Mouse (Mus musculus) MEL-GATA-1-ER (cell line): ENCODE results near the gene Wscd2.

Experiments
- DNase-seq: peaks from one replicate; pipeline ENCODE4 v3.0.0-alpha.2; 2012; ENCODE audit warnings: low read depth; ENCODE audit errors: extremely low read depth

Wscd2 gene

DNA sequence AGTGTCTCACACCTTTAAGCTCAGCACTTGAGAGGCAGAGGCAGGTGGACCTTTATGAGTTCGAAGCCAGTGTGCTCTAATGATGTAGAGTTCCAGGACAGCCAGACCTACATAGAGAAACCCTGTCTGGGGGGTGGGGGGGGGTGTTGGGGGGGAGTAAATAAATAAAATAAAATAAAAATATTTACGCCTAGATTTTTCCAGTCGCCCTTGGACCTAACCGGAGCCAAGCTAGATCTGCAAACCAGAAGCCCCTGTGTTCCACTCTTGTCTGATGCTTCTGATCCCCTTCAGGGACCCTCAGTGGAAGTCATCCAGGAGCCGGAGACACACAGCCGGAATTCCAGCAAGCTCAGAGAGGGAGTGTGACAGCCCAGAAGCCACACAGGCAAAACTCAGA lies at the start of gene Wscd2:
Gene Wscd2, plus strand, starts transcription at position 301 of the 400 bp plus-strand sequence.
- no peak for DNase-seq

DNA sequence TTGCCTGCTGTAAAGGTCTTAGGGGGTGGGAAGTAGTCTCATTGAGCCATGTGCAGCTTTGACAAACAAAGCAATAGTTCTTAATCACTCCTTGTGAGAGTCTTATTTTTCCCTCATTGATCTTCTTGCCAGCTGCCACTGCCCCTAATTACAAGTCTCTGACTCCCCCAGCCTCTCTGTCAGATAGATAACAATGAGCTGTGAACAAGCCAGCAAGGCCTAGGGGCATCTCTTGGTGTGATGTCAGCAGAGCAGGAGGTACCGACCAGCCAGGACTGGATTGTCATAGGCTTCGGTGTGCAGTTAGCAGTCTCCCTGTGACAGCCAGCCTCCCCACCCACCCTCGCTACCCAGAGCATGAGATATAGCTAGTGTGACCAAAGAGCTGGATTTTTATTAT lies 48.0 kb upstream of the Wscd2 start:
- no peak for DNase-seq

DNA sequence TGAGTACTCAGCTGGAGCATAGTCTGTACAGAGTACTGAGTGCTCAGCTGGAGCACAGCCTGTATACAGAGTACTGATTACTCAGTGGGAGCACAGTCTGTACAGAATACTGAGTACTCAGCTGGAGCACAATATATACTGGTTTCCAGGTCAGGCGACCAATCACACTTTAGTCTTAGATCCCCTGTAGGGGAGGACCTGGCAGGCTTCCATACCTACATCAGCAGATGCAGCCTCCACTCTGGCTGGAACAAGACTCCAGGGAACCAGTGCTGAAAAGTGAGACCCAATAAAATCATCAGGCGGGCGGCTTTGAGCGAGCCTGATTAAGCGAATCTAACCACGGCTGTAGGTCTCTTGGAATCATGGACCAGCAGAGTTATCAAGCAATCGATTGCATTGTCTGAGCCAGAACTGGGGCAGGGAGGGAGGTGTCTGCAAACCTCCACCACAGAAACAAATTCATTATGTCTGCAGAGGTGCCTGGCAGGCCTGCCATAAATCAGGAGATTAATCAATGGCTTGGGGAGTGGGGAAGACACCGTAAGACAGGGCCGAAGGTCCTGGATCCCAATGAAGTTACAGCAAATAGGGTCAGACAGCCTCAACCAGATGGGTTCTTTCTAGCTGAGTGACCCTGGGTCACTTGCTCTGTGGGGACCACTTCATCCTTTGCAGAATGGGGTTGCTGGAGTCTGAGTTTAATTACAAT lies 42.0 kb upstream of the Wscd2 start:
- DNase-seq, result no peak

DNA sequence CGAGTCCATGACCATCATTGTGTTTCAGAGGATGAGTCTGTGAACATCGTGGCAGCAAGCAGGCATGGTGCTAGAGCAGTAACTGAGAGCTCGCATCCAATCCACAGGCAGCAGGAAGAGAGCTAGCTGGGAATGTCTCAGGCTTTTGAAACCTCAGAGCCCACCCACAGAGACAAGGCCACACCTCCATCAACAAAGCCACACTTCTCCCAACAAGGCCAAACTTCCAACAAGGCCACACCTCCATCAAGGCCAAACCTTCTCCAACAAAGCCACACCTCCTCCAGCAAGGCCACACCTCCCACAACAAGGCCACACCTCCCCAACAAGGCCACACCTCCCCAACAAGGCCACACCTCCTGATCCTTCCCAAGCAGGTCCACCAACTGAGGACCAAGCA lies 40.8 kb upstream of the Wscd2 start:
- DNase-seq, result no peak

DNA sequence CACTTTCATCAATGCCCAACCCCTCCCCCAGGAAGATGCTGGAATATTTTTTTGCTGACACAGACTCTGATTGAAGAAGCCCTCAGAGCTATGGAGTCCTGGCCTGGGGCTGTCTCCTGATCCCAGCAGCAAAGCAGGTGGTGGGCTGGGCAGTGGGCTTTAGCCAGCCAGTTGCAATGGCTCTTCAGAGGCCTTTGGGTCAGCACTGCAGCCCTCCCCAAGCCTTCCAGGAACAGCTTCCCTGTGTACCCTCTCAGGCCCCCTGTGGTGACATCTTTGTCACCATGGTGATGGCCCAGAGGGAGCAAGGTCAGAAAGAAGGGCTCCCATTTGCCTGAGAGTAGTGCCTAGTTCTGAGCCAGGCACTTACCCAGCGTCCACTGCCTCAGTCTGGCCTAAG lies 37.4 kb upstream of the Wscd2 start:
- DNase-seq, result no peak

DNA sequence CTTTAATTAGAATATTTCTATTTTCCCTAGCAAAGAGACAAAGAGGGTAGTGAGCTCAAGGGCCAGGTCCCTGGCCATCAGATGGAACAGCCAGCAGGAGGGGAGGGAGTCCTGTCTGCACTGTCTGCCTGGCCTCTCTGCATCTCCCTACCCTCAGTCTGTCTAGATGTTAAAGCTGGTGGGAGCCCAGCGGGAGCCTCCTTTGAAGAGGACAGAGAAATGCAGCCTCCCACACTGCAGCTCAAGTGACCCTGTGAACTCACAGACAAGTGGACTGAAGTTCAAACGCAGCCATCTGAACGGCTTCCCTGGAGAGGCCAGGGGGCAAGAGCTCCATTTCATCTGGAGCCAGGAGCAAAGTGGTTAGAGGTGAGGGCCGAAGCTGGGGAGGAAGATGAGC lies 36.8 kb upstream of the Wscd2 start:
- DNase-seq, result no peak

DNA sequence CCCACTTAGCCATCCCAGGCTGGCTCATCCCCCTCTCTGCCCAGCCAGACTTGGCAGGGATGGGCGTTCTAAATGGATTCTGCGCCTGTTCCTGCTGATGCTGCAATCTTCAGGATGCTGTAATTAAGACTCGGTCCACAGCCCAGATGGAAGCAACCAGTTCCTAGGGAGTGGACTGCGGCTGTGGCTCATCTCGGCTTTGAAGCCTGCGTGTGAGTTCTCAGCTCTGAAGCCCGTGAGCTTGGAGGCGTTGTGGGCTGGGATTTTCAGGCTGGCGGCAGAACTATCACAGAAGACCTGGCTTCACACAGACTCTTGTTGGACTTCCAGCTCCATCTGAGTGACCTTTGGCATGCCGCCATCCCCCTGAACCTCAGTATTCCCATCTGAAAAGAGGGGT lies 34.1 kb upstream of the Wscd2 start:
- no peak for DNase-seq

DNA sequence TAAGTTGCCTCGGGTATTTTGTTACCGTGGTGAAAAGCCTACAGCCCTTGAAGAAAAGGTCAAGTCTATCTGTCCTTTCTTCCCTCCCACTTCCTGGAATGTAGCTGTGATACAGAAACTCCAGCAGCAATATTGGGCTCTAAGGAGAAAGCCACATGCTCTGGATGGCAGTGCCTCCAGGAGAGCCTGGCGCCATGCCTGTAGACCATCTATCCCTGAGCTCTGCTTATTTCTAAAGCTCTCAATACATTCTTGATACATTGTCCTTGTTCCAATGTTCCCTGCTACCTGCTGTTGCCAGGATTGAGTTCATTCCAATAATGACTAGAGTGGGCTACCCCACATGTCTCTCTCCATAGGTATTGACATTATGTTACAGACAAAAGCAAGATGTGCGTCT lies 33.4 kb upstream of the Wscd2 start:
- no peak for DNase-seq

DNA sequence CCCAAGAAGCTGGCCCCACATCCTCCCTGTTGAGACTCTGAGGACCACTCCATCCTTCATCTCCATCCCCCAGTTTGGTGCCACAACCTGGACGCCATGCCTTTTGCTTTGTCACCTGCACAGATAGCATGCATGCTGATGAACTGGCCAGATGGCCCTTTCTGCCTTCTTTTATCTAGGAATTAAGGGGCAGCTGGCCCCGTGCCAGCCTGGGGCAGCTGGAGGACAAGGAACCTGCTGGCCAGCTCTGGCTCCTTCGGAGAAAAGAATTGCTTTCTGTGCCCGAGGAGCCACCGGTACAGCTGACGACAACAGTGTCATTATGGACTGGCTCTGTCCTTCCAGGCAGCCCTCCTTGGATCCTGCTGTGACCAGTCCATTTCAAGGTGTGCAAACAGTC lies 32.9 kb upstream of the Wscd2 start:
- DNase-seq, result no peak

DNA sequence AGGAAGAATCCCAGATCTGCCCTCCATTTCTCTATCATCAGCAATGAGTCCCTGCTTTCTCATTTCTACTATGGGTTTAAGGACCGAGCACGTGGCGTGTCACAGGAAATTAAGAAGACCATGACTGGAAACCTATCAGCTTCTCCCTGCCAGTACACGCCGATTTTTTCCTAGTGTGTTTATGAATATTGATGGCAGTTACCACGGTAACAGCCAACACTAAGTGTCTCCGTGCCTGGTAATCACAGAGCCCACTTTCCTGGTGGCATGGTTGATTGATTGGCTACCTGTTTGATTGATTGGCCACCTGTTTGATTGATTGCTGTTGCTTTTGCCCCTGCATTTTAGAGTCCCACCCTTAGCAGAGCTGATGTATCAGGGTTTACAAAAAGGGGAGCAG lies 30.2 kb upstream of the Wscd2 start:
- DNase-seq, result no peak

DNA sequence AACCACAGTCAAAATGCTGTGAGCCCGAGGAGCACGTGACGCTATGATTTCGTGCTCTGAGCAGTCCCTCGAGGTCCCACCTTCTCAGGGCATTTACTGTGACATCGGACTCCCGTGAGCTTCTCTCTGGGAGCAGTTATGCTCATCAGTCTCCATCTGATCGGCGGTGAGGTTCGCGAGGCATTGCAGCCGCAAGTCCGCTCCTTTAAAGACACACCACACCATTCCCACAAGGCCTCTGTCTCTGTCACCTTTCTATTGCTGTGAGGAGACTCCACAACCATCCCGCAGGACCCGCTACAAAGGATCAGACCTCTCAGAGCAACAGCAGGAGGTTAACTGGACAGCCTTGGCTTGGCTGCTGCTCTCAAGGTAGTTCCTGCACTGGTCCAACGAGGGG lies 28.6 kb upstream of the Wscd2 start:
- no peak for DNase-seq

DNA sequence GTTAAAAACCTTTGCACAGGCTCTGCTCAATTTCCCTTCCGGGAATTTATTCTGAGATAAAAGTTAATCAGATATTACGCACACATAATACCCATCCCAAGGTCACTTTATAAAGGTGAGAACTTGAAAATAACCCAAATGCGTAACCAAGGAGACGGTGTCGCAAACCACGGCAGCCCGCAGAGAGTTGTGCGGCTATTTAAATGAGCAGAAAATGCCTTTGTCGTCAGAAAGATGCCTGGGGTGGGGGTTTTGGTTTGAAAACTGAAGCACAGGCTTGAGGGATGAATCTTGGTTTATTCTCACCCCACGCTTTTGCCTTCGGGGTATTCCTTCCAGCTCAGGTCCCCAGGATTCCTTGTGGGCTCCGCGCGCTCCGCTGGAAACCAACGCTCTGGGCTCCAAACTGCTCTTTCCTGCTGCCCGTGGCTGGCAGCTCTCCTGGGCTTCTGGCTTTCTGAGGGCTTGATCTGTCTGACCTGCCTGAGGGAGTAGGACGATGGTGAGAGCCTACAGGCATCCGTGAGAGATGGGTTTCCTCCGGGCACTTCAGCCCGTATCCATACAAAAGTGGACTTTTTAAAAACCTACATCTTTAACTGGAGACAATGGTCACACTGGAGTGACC lies 28.0 kb upstream of the Wscd2 start:
- DNase-seq, result no peak

DNA sequence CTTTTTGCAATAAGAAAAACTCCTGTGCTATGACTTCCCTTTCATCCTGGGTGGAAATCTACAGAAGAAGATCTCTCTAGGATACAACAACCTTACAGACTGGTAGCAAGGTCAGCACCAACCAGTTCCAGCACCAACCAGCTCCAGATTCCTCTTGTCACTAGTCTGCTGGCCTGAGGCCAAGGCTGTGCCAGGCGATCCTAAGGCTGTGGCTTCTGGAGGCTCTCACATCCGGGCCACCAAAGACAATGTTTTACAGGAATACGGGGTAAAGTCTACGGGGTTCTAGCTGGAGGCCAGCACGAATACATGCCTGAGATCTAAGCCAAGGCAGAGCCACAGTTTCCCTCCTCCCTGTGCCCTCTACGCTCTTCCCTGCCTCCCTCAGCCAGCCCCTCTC lies 25.4 kb upstream of the Wscd2 start:
- no peak for DNase-seq

DNA sequence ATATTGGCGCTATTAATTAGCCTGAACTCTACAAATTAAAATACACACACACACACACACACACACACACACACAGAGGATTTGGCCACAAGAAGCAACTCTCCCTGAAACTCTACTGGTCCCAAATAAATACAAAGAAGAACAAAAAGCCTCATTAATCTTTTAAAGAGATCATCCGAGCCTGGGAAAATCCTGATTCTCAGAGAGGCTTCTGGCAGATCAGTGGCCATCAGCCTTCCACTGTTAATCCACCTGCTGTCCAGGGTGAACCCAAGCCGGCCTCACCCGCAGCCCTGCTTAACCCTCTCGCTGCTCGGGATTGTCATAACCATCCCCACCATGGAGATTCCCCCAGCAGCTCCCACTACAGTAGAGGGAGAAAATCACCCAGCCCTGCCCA lies 23.6 kb upstream of the Wscd2 start:
- no peak for DNase-seq

DNA sequence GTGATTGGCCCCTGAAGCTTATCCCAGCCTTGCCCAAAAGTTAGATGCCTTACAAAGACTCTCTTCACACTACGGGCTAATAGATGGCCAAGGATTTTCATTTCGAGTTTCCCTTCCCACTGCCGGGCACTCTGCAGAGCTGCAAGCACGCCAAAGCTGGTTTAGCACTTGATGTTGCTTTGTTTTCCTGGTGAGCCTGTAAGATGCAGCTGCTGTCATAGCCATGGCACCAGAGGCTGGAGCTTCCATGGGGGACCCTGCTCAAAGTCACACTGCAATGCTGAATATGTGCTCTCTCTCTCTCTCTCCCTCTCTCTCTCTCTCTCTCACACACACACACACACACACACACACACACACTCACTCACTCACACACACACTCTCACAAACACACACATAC lies 23.1 kb upstream of the Wscd2 start:
- no peak for DNase-seq

DNA sequence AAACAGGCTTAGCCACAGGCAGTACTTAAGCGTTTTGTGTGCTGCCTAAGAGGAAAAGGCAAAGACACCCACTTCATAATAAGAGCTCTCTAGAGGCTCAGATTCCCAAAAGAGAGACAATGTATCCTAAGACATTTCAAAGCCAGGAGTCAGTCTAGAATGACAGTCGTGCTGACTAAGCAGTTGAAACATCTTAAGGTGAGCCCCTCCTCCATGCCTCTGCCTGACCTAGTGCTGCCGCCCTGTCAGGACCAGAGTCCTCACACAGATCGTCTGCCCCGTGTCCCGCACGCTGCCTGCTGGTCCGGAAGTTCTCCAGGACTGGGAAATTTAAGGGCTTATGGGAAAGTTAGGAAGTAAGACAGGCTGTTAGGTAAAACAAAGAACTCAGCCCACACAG lies 22.4 kb upstream of the Wscd2 start:
- no peak for DNase-seq

DNA sequence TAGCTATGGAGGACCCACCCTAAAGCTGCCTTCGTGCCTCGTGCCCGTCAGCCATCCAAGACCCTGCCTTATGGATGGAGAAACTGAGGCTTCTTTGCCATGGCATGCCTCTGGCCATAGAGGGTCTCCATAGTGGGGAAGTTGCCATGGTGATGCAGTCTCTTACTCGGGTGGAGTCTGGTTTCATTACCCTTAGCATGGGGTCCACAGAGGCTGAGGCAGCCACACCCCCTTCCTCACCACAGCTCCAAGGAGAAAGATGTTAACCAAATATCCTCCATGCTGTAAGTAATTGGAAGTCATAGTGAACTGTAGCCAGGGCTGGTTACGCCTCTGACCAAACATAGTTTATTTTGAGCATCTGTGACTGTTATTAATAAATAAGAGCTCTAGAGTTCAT lies 21.5 kb upstream of the Wscd2 start:
- DNase-seq, result no peak

DNA sequence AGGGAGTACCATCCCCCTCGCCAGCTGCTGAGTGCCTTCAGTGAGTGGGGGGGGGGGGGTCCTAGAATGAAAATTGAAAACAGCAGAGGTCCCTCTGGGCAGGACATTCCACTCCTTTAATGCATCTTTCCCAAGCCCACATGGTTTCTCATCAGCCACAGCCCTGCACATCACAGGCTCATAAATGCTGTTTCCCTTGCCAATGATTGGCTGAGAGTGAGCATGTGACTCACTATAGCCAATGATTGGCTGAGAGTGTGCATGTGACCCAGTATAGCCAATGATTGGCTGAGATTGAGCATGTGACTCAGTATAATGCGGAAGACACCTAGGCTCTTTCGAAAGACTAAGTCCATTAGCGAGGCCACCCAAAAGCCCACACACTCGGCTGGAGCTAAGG lies 20.9 kb upstream of the Wscd2 start:
- DNase-seq, result no peak

DNA sequence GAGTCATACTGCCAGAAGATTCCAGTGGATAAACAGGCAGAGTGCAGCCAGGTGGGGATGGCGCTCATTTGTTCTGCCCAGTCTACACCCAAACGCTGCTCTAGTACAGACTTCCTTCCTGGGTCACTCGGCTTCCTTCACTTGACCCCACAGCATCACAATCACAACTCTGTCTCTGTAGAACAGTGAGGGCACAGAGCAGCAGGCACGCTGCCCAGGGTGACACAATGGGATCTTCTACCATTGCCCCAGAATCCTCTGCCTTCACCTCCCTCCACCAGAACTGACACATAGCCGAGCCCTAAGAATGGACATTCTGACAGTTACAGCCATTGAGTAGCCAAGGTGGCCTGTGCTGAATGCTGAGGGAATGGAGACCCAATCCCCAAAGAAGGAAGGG lies 20.3 kb upstream of the Wscd2 start:
- DNase-seq, result no peak

DNA sequence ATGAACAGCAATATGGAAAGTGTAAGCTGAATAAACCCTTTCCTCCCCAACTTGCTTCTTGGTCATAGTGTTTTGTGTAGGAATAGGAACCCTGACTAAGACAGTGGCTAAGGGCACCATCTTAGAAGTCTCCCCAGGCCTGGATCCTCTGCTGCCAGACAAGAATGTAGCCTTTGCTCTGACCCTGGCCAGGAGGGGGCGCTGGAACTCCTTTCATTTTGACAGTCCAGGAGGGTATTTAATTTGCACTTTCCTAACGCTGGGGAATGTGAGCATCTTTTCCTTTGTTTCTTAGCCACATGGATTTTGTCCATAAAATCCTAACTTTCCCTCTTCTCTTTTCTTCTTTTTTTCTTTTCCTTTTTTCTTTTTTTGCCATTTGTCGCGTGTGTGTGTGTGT lies 18.7 kb upstream of the Wscd2 start:
- DNase-seq, result no peak

DNA sequence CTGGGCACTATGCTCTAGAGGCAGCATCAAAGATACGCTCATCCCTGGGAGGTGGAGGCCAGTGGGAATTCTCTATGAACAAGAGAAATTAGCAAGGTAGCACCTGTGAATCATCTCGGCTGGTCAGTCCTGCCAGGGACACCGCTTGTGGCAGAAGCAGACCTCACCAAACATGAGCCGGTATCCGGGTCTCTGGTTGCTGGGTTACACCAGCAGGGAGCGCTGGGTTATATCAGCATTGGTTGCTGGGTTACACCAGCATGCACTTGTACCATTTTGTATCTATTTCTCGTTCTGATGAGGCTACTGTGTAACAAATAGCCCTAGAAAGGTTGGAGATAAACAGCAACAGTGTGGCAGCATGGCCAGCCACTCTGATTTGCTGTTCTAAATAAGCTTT lies 17.8 kb upstream of the Wscd2 start:
- DNase-seq, result no peak

DNA sequence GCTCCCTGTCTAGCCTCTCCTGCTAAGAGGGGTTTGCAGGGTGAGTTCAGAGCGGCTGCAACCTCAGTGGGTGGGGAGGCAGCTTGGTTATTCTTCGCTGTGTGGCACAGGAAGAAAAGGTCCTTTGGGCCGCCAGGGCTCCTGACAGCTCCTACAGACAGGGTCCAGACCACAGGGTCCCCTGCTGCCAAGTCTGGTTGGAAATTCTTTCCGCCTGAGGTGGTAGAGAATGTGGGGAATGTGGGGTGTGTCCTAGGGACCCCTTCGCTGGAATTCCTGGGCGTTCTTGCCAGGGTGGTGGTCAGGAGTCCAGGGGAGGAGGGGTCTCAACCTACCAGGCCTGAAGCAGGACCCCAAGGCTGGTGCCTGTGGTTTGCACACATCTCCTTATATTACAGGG lies 13.3 kb upstream of the Wscd2 start:
- DNase-seq, result no peak

DNA sequence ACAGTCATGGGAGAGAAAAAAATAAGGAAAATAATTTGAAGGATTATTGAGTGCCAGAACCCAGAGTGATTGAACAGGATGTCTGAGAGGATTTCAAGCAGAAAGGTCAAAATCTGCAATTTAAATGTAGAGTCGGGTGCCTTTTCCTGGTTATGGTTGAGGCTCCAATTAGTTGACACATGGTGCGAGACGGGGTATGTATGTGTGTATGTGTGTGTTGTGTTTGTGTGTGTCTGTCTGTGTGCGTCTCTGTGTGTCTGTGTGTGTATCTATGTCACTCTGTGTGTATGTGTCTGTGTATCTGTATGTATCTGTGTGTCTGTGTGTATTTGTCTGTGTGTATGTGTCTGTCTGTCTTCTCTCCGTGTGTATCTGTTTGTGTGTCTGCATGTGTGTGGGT lies 11.1 kb upstream of the Wscd2 start:
- no peak for DNase-seq

DNA sequence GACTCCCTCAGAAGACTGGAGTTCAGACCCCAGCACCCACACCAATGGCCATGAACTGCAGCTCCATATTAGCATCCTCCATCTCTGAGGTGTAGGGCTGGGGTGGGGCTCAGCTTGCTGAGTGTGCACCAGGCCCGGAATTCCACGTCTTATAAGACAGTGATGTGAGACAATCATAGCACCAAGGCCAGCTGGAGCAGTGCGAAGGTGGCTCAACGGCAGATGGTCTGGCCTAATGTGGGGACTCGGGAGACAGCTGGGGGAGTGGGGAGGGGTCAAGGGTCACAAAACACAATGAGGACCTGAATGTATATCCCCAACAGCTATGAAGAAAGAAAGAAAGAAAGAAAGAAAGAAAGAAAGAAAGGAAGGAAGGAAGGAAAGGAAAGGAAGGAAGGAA lies 9.7 kb upstream of the Wscd2 start:
- DNase-seq, result no peak
